Mouse (Mus musculus) stomach, postnatal 0 days (tissue): ENCODE data around the gene Tmem159.

ENCODE experiments used
- CTCF ChIP-seq: IDR thresholded peaks from 2 replicates; pipeline ENCODE4 v1.5.1; 2016; ENCODE audit warnings: antibody characterized with exemption, low read depth, mild to moderate bottlenecking, moderate library complexity
- EP300 ChIP-seq: optimal IDR thresholded peaks from 2 replicates; pipeline ENCODE3; 2016; ENCODE audit warnings: antibody characterized with exemption

DNA sequence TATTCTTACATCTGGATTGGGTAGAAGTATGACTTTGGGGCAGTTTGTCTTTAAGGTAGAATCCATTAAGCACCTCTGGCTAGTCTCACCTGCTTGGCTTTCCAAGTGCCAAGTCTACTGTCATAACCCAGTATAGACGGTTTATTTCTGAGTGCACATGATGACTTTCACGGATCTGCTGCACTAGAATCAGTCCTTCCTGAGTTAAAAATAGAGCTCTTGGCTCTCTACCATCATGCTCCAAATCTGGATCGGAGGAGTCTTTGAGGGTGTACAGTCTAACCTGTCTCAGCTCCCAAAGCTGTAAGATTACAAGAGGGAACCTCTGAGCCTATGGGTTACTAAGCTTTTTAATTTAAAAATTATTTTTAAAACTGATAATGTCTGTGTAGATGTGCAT, 7.9 kb upstream of the Tmem159 start:
- TF ChIP-seq EP300, result no peak
- TF ChIP-seq CTCF, result no peak
